ENCODE assay signal across 8 mouse cellular contexts in genomic region chr19:3451170-3451569, GRCm38 (mm10). TPM values are rescaled to one million over a fixed set of nuclear protein-coding genes. Genes with fewer than 3 reads are reported as not detected.
DNase-seq lines count a peak whose midpoint lies in the region; ATAC-seq lines count a peak whose summit lies in the region.

No protein-coding gene starts in this region.

- no peaks in the 10 kb centered on the region for H3K27me3 ChIP-seq in hindbrain, embryonic 14.5 days (ENCODE audit: control insufficient read depth, insufficient read depth, low read length)

- DNase-seq in MEL-GATA-1-ER (ENCODE audit: extremely low read depth, low read depth) = peak; percentile 41
- DNase-seq in c-Kit-negative CD71-positive TER-119-positive erythroid progenitor cells, embryonic 14.5 days (ENCODE audit: low read depth, low spot score) = peak; percentile 28
- peak; percentile 25 for DNase-seq in fibroblast of lung, adult 2 months (ENCODE audit: low read depth)
- peak; percentile 94 for DNase-seq in hindbrain, embryonic 14.5 days (ENCODE audit: low spot score)
- peak; percentile 77 to 80 for DNase-seq in layer of hippocampus, postnatal 10 days (ENCODE audit: low spot score in 2 of 2)
- DNase-seq in lung, postnatal 14 days = peak; percentile 77
- DNase-seq in right cerebral cortex, adult 18-20 months = peak; percentile 74
- peak; percentile 41 to 68 for DNase-seq in urinary bladder, postnatal 4 days (ENCODE audit: low spot score in 2 of 2)

- no peaks in the 10 kb centered on the region for H3K4me1 ChIP-seq in hindbrain, embryonic 14.5 days (replicated peaks; ENCODE audit: control insufficient read depth, insufficient read depth, low read length)

- no peak overlapping the region for H3K9ac ChIP-seq in hindbrain, embryonic 14.5 days

- H3K4me2 ChIP-seq in hindbrain, embryonic 14.5 days (replicated peaks) = no peak overlapping the region

- H3K27ac ChIP-seq in hindbrain, embryonic 14.5 days = no peak overlapping the region

- peak; percentile 75 for ATAC-seq in hindbrain, embryonic 14.5 days (ENCODE audit: low FRiP score)

- H3K36me3 ChIP-seq in hindbrain, embryonic 14.5 days (replicated peaks; ENCODE audit: control insufficient read depth, insufficient read depth) = peaks cover 35% of the 10 kb centered on the region

- H3K4me3 ChIP-seq in hindbrain, embryonic 14.5 days (replicated peaks; ENCODE audit: low read length) = no peak overlapping the region

- 28% methylated on average over 6 of the region's 6 CpGs for WGBS in hindbrain, embryonic 14.5 days

- no peaks in the 10 kb centered on the region for H3K9me3 ChIP-seq in hindbrain, embryonic 14.5 days (ENCODE audit: control insufficient read depth, low read length)

RNA-seq across cellular contexts. Expression of gene Gal, which starts 36.8 kb away (rescaled TPM):
- 16.2 and 22.4 TPM in 2 replicates for polyA plus RNA-seq in hindbrain, embryonic 14.5 days (2014; fragmentation: Nextera tagmentation; extraction: Ambion mirVana)
- total RNA-seq in layer of hippocampus, postnatal 10 days (2021) = 1 to 10 TPM; 4.5 to 5.5 TPM

Comparison
In these comparisons a context has a peak if more than half of its experiments do, and no peak if none do; other contexts are left out.
1. DNase-seq: peak in every context shown above with its lines; median percentile 94 in hindbrain, embryonic 14.5 days; 78 in layer of hippocampus, postnatal 10 days; 77 in lung, postnatal 14 days; 74 in right cerebral cortex, adult 18-20 months; 54 in urinary bladder, postnatal 4 days; 41 in MEL-GATA-1-ER; 28 in c-Kit-negative CD71-positive TER-119-positive erythroid progenitor cells, embryonic 14.5 days; 25 in fibroblast of lung, adult 2 months.